Mouse (Mus musculus) layer of hippocampus, postnatal 25 days (tissue): ENCODE results near the gene Mettl24. TPM values are rescaled to one million over a fixed set of nuclear protein-coding genes. Genes with fewer than 3 reads are reported as not detected.

Source experiments
- DNase-seq, 2 experiments: peaks; one replicate each; pipeline ENCODE4 v3.0.0; 2022; ENCODE audit warnings: mixed read lengths in 2 of 2, low spot score in 1 of 2; ENCODE audit errors: extremely low spot score in 1 of 2
- total RNA-seq, 2 experiments: library from RNA; stranded (reverse); gene quantifications; 2 replicates each; pipeline ENCODE4 v1.2.3; 2021

Gene Mettl24
- total RNA-seq, result 1 to 10 TPM; 1.7 to 2.3 TPM

DNA sequence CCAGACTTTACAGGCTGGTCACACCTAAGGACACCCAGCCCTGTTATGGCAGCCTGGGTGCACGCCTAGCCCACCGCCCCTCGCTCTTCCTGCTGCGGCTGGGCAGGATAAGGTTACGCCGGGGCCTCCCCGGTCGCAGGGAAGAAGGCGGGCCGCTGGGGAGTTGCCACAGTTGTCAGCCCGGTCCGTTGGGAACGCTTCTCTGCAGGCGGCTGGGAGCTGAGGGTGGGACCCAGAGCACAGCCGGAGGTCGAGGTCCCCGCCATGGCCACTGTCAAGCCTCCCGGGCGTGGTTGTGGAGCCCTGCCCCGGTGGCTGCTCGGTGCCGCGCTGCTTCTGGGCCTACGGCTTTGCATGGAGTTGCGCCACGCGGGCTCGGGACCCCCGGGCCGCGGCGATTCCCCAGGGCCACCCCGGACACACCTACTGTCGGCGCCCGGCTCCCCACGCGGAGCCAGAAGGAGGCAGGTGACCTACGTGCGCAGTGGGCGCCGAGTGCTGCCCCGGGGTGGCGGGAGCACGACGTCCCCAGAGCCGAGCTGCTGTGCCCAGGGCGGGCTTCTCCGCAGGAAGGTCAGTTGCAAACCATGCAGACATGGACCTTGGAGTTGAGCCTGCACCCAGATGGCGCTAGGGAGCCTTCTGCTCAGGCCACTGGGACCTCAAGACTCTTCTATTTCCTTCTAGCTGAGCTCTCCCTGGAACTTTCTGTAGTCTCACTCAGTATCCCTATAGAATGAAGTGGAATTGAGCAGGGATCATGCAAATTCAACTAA lies at the start of gene Mettl24:
Mettl24 (plus strand) TSS at position 191 of the 776 bp plus-strand sequence.
- peak; percentile 50 to 56 for DNase-seq

DNA sequence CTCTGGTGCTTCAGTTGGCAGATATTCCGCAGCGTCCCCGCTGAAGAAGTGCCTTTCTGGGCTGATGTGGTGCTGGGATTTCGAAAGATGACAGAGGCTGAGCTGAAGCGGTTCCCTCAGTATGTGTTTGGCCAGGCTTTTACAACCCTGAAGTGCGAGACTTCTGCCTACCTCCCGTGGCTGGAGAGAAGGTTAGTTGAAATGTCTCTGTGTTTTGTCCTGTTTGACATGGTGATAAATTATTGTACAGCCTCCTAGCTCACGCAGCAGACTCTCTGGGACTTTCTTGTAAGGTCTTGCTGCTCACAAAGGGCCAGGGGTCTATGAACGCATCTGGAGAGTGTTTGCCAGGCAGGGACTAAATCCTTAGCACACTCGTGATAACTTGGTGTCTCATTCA lies 45.8 kb upstream of the Mettl24 start:
- DNase-seq, result no peak

DNA sequence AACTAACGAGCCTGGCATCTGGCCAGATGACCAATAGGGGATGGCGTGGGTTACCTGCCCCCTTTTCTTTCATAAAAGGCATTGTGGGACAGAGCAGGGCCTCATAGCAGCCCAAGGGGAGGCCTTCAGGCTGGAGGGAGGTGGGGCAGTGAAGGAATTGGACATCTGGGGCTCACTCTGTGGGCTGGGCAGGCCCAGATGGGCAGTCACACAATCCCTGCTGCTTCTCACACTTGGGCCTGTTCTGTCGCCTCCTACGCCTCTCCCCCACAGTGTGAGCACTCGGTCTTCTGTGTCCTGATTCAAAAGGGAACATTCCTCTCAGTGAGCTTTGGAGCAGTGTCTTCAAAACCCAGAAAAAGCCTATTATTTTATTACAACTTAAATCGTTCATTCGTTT lies 44.8 kb upstream of the Mettl24 start:
- DNase-seq, result peak; percentile 51 to 60

DNA sequence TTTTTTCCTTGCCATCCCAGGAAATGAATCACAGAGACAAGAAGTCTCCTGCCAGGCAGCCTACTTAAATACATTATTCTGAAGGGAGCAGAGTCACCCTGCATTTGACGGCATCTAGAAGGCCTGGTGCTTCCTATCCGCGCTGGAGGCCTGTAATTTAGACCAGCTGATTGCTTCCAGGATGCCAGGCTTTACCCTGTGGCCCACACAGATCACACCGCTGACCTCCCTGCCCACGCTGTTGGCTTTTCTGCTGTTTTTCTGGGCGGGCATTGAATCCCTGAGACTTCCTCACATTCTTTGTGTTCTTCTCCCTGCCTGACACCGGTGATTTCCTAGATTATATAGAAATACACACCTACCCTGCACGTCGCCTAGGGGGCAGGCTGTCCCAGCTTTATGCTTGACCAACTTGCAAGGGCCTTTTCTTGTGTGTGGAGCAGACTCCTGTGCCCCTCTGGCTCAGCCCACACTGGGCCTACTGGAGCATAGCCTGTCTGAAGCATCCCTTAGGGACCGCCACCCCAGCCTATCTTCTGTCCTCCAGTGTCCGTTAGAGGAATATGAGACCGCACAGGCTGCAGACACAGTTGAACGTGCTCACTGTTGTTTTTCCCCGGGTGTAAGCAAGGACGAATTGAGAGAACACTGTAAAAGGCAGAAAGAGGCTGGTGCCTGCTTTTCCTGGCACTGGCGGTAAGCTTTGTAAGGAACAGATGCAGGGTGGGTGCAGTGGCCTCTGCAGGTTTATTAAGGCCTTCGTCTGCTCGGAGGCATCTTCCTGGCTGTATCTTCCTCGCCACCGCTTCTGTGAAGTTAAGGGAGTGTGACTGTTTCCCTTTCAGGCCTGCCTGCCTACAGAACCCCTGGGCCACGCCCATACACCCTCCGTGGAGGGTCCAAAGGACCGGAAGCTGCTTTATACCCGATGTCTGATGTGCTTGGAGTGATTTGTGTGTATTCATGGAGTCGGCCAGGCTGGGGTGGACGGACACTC lies 44.0 kb upstream of the Mettl24 start:
- no peak for DNase-seq

DNA sequence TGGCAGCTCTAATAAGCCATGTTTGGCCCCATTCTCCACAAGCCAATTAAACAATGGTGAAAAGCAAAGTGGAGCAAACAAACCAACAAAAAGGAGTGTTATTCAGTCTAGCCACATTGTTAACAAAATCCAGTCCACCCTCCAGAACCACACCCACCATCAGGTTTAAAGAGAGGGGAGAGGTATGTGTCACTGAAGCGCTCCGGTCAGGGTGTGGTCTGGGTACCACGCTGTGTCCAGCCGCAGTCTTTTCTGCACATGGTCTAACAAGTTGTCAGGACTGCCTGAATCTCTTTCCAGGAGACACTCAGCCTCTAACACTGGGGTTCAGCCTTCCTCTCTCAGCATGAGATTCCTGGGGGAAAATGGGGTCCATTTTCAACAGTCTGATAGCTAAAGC lies 42.7 kb upstream of the Mettl24 start:
- no peak for DNase-seq

DNA sequence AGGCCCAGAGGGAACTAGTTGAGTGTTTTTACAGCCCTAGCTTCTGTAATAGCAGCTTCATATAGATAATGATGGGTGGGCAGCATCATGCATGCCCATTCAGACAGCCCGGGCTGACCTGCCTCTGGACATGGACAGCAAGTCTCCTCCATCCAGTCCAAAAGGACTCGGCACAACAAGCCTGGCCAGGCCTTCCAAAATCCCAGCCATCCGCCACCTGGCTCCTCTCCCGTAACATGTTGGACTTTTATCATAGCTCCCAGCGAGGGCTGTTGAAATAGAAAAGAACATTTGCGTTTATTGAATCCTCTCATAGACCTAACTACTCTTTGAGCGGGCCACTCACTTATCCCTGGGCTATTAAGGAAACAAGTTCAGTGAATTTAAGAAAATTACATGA lies 41.2 kb upstream of the Mettl24 start:
- no peak for DNase-seq

DNA sequence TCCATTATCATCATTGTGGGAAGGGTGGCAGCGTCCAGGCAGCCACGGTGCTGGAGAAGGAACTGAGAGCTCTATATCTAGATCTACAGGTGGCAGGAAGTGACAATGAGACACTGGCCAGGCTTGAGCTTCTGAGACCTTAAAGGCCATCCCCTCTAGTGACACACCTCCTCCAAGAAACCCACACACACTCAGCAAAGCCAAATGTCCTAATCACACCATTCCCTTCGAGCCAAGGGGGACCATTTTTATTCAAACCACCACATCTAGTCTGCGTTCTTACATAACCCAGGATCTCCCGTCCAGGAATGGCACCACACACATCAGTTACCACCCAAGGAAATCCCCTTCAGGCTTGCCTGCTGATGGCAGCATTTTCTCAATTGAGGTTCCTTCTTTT lies 40.0 kb upstream of the Mettl24 start:
- no peak for DNase-seq

DNA sequence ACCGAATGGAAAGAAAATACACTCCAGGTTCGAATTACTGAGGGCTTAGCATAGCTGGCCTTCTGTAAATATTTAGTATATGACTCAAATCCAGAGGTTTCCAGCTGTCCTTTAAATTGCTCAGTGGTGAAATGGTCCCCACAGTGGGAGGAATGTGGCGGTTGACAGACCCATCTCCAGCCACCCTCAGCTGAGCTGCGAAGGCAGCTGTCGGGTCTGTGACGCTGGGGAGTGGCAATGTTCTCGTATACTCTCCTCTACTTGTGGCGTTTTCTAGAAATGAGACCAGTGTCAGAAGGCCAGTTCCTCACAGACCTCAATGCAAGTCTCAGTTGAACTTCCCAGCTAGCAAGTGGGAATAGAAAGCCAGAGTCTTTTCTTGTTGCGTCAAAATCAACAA lies 38.6 kb upstream of the Mettl24 start:
- no peak for DNase-seq

DNA sequence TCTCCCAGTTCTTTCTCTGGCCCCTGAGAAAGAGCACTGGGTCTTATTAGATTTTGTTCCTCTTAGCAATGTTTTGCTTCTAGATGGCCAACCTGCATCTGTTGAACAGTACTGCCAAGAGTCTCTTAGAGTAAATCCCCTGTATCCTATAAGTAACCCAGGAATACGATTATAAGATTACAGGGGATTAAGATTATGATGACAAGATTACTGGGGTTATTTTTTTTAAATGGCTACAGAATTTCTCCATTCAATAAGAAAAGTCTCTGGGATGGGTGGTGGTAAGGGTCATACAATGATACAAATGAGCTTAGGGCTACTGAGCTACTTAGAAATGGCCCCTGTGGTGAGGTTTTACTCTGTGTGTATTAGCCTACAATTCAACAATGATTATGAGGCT lies 37.7 kb upstream of the Mettl24 start:
- DNase-seq, result no peak

DNA sequence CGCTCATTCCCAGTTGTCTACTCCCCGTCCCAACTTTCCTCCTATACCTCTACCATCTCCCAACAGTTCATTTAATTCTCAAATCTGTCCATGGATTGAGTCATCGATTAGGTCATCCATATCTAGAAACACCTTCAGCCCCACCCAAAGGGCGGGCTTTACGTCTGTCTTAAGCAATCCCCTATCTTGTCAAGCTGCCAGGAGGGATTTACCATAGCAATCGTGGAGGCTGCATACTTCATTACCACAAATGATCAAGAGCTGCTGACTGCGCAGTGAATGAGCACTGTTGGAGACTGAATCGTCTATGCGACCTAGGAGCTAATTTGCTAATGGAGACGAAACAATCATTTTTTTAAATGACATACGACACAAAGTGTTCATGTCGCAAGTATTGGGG lies 34.3 kb upstream of the Mettl24 start:
- DNase-seq, result no peak

DNA sequence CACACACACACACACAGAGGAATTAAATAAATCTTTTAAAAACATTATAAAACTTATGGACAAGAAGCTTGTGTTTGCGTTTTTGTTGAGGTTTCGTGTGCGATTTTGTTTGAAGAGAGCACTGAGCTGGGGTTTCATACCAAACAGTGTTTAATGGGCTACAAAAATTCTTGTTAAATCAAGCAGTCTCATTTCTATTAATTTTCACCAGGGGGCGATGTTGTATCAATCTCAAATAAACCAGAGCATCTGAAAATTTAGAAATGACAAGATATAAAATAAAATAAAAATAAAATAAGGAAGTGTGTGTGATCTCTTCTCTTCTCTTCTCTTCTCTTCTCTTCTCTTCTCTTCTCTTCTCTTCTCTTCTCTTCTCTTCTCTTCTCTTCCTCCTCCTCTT lies 33.4 kb upstream of the Mettl24 start:
- DNase-seq, result no peak

DNA sequence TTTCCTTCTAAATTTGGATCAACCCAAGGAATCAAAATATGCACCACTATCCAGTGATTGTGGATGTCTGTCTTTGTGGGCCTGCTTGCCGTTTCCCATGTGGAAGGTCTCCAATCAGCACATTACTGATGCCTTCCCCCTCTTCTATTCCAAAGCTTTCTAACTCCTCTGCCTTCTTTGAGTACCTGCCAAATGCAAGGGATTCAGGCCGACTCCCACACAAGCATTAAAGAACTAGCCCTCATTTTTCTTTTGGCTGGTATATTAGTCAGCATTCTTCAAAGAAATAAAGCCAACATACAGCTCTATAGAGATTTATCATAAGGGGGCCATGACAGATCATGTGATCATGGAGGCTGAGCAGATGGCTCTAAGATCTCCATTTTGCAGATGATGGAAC lies 31.4 kb upstream of the Mettl24 start:
- DNase-seq, result no peak

DNA sequence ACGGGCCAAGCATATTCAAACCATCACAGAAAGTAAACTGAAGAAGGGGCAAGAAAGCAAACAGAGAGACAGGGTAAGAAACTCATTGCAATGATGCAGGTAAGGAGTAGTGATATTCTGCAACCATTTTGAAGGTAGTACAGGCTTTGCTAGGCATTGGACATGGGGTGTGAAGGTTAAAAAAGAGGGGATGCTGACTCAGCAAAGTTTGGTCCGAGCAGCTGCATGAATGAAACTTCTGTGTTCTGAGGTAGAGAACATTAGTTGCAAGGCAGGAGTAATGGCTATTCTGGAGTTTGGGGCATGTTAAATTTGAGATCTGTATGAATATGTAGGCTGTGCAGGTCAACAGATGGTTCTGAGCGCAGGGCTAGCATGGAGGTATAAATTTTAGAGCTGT lies 17.8 kb upstream of the Mettl24 start:
- no peak for DNase-seq

DNA sequence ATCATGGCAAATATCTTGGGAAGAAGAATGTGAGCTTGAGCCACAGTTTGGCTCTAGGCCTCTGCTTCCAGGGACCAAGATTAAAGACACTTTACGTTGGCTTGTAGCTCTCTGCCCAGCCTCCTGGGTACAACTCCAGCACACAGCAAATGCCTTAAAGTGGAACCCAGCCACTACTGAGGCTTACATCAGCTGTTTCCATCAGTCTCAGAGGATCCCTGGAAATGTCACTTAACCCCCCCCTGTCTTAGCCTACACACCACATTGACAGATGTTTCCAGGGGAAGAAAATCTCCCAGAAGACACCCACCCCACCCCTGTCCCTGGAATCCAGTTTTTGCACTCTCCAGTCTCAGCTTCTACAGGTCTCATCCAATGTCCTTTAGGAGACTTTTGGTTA lies 16.1 kb upstream of the Mettl24 start:
- DNase-seq, result no peak

DNA sequence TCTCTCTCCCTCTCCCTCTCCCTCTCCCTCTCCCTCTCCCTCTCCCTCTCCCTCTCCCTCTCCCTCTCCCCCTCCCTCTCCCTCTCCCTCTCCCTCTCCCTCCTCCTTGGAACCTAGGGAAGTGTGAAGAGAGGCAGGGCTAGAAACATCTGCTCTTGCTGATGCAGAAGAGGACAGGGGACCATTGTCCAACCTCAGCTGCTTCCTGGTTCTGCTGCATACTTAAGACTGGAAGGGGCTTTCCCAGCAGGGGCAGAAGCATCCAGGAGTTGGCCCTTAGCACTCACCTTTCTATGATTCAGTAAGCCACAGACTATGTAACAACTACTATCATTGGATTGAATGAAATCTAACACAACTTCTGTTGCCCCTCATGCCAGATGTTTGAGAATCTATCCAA lies 14.4 kb upstream of the Mettl24 start:
- DNase-seq, result no peak

DNA sequence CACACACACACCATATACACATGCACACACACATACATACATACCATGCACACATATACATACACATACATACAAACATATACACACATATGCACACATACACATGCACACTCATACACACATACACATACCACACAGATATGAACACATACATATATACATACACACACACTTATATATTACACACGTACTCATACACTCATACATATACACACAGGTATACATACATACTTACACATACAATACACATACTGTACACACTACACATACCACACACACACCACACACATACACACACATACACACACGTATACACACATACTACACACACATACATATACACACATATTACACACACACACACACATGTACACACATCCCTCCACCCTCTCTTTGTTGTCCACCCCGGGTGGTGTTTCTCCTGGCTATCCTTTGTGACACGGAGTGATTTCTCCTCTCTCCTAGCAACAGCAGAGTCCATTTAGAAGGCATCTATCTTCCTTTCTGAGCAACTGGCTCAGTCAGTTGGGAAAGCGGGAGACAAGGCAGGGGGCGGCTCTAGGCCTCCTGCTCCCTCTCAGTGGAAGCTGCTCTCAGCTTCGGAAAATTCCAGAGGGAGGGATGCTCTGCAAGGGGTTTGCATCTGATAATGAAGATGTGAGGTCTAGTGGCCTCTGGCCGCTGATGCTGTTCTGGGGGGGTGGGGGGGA lies 10.3 kb upstream of the Mettl24 start:
- DNase-seq, result no peak

DNA sequence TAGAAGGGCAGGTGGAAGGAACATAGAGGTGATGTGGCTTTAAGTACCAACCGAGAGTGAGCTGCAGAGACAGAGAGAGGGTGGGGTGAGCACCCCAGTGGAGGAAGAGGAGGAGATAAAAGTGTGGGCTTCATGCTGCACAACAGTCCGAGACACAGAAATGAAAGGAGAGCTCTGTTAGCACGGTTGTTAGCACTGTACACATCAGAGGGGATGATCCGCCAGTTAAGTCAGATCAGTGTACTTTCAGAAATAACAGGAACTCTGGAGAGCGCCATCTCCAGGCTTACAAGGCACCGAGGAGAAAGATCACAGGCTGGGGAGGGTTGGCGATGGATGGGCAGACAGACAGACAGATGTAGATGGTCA lies 9.8 kb upstream of the Mettl24 start:
- DNase-seq, result no peak

DNA sequence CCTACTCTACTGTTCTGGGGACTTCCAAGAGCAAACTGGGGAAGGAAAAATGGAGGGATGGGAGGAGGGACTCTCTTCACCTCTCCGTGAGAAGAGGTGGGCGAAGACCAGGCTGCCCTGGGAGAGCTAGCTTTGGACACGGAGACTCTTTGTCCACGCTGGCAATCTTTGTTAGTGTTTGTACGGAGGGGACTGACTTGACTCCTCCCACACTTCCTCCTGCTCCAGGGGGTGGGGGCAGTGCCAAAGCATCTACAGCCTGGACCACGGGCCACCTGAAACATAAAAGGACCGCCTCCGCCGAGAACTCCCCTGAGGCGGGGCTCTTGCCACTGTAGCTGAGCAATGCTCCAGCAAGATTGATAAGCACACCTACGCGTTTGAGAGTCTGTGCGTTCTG lies 8.9 kb upstream of the Mettl24 start:
- DNase-seq, result no peak

DNA sequence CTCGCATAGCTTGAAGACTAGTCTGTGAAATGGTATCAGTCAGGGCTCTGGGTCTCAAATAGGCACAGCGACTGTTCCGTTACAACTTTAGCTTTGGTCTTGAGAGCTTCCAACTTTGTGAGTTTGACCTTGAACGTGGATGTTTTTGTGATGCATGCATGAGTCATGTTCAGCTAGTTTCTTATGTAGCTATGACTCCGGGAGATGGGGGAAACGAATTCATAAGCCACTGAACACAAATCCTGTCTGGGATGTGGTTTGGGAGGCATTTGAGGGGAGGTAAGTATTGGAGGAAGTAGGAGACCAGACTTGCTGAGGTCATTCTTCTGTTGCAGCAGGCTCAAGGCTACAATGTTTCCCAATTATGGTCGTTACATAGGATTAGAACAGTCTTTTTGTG lies 7.2 kb upstream of the Mettl24 start:
- no peak for DNase-seq

DNA sequence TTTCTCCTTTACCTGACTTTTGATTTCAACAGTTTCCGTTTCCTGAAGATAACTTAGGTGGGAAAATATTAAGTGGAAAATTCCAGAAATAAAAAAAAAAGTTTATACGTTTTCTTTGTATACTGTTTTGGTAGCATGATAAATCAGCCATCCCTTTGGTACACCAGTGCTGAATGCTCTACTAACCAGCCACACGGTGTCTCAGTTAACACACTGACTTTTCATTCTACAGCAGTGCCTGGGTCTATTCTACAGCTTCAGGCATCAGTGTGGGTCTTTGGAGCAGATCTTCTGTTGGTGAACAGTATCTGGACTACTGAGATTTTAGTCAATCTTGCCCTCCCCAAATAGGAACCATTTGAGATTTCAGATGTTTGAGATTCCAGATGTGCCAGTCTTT lies 4.6 kb upstream of the Mettl24 start:
- no peak for DNase-seq

DNA sequence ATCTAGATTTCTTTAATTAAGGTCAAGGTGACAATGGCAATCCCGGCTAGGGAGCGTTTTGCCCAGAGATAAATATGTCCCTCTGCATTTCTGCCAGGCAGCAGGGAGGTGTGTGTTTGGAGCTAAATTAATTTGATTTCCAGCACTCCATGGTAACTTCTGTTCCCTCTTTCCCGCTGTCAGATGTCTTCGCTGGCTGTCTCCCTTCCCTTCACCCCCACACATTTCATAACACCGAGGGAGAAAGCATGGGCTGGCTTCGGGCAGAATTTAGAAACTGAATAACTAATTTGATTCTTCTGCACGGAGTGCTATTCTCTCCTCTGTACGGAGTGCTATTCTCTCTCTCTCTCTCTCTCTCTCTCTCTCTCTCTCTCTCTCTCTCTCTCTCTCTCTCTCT lies 612 bp upstream of the Mettl24 start:
- DNase-seq, result no peak
